18 mouse cellular contexts compared by ENCODE assay signal in genomic region chr4:143348678-143349077, GRCm38 (mm10). TPM values are rescaled to one million over a fixed set of nuclear protein-coding genes. Genes with fewer than 3 reads are reported as not detected.
DNase-seq lines count a peak whose midpoint lies in the region; ATAC-seq and TF ChIP-seq lines count a peak whose summit lies in the region.
"Had no signal": no experiment of that assay in that cellular context is flagged by ENCODE, and none has a peak within 500 bp of the region (broad histone marks: within the 10 kb centered on the region; RNA-seq: fewer than 3 reads in every experiment).

No protein-coding gene starts in this region.

- no peak for TF ChIP-seq EP300 in heart, adult 2 months (IDR thresholded peaks at IDR 0.05; ENCODE audit: insufficient read depth, low read depth, low read length)

- DNase-seq in heart, adult 2 months = no peak
- DNase-seq in right cerebral cortex, postnatal 10 days (ENCODE audit: low spot score in 2 of 2) = peak; percentile 37 to 39
- DNase-seq in right cerebral cortex, postnatal 36 days (ENCODE audit: low spot score in 2 of 2) = no peak
- peak; percentile 77 for DNase-seq in gastrocnemius, postnatal 25 days
- DNase-seq in thymus, adult 2 months = no peak
- no peak for DNase-seq in right cerebral cortex, postnatal 25 days
- DNase-seq: kidney, adult 18-20 months; kidney, postnatal 36 days; liver; lung, adult 2 months had no signal

- H3K9me3 ChIP-seq in heart, embryonic 13.5 days = no peaks in the 10 kb centered on the region
- H3K9me3 ChIP-seq: embryonic facial prominence, embryonic 15.5 days; forebrain, embryonic 13.5 days; midbrain, embryonic 15.5 days had no signal

- TF ChIP-seq CTCF in heart, adult 2 months (IDR thresholded peaks at IDR 0.05) = no peak
- TF ChIP-seq CTCF in thymus, adult 2 months (IDR thresholded peaks at IDR 0.05; ENCODE audit: borderline replicate concordance, control insufficient read depth, extremely low read depth, insufficient read depth, low read length, poor library complexity) = no peak

- H3K4me2 ChIP-seq in heart, embryonic 13.5 days = peak overlapping the region; percentile 98

- ATAC-seq in heart, embryonic 13.5 days (ENCODE audit: extremely low read depth, insufficient number of reproducible peaks, low FRiP score, low TSS enrichment) = no peak
- ATAC-seq: forebrain, embryonic 13.5 days had no signal

- TF ChIP-seq POLR2A in heart, adult 2 months (IDR thresholded peaks at IDR 0.05; ENCODE audit: insufficient read depth, low read depth, low read length) = no peak
- no peak for TF ChIP-seq POLR2A in thymus, adult 2 months (IDR thresholded peaks at IDR 0.05; ENCODE audit: control insufficient read depth, extremely low read depth, insufficient read depth, low read length, poor library complexity)

- H3K36me3 ChIP-seq in heart, embryonic 13.5 days = no peaks in the 10 kb centered on the region
- H3K36me3 ChIP-seq in heart, adult 2 months (ENCODE audit: control insufficient read depth, insufficient read depth, low read length) = no peaks in the 10 kb centered on the region
- H3K36me3 ChIP-seq in thymus, adult 2 months (ENCODE audit: control insufficient read depth, insufficient read depth, low read length) = no peaks in the 10 kb centered on the region
- H3K36me3 ChIP-seq: embryonic facial prominence, embryonic 15.5 days; midbrain, embryonic 15.5 days had no signal

- H3K27ac ChIP-seq in heart, embryonic 13.5 days (replicated peaks) = no peak overlapping the region
- H3K27ac ChIP-seq in heart, adult 2 months = no peak overlapping the region
- H3K27ac ChIP-seq in thymus, adult 2 months (ENCODE audit: control insufficient read depth, insufficient read depth, low read length) = no peak overlapping the region
- H3K27ac ChIP-seq: embryonic facial prominence, embryonic 15.5 days; forebrain, embryonic 13.5 days; hindbrain, embryonic 14.5 days; midbrain, embryonic 15.5 days had no signal

- H3K4me3 ChIP-seq in heart, embryonic 13.5 days = no peak overlapping the region
- no peak overlapping the region for H3K4me3 ChIP-seq in heart, adult 2 months
- no peak overlapping the region for H3K4me3 ChIP-seq in thymus, adult 2 months (ENCODE audit: control insufficient read depth, insufficient read depth, low read length)

- H3K9ac ChIP-seq in heart, embryonic 13.5 days = no peak overlapping the region
- no peak overlapping the region for H3K9ac ChIP-seq in heart, adult 2 months (ENCODE audit: low read depth, low read length)
- H3K9ac ChIP-seq: embryonic facial prominence, embryonic 15.5 days; midbrain, embryonic 15.5 days had no signal

- H3K4me1 ChIP-seq in heart, embryonic 13.5 days = peaks cover 23% of the 10 kb centered on the region
- H3K4me1 ChIP-seq in heart, adult 2 months (ENCODE audit: control insufficient read depth, insufficient read depth, low read length) = no peaks in the 10 kb centered on the region
- H3K4me1 ChIP-seq in thymus, adult 2 months (replicated peaks; ENCODE audit: control insufficient read depth, insufficient read depth, low read length) = no peaks in the 10 kb centered on the region

- peaks cover 64% of the 10 kb centered on the region for H3K27me3 ChIP-seq in heart, embryonic 13.5 days (replicated peaks)
- H3K27me3 ChIP-seq in heart, adult 2 months (ENCODE audit: control insufficient read depth, insufficient read depth, low read length) = peaks cover 5% of the 10 kb centered on the region
- peaks cover 5% of the 10 kb centered on the region; the same call in 1 of the 2 replicates for H3K27me3 ChIP-seq in thymus, adult 2 months (ENCODE audit: control insufficient read depth, insufficient read depth, low read length)

- intact Hi-C loops in heart, adult 2 months (cut with DNase I) = no loop called here

- 15% methylated on average over 5 of the region's 5 CpGs for whole genome bisulfite sequencing in heart, embryonic 13.5 days
- WGBS in heart, adult 2 months = 15% methylated on average over 5 of the region's 5 CpGs
- 33% methylated on average over 5 of the region's 5 CpGs for WGBS in thymus, adult 2 months

- H3K79me2 ChIP-seq in heart, adult 2 months (replicated peaks; ENCODE audit: control insufficient read depth, insufficient read depth, low read length) = no peaks in the 10 kb centered on the region

RNA-seq across cellular contexts. Expression of gene Lrrc38, which starts 0.9 kb away (rescaled TPM):
- 0.17 and 0.40 TPM in 2 replicates for polyA plus RNA-seq in heart, embryonic 13.5 days (2015; fragmentation: Nextera tagmentation; extraction: Ambion mirVana)
- total RNA-seq in heart, adult 2 months (2021) = not detected
- polyA plus RNA-seq in heart, adult 2 months (2012; rRNA removed) = 0.47 and 1.8 TPM in 2 replicates
- 10 to 100 TPM; 22.7 to 26.8 TPM for total RNA-seq in gastrocnemius, postnatal 25 days (2021)
- polyA plus RNA-seq in thymus, adult 2 months (2012; rRNA removed) = 0.11 and 0.19 TPM in 2 replicates
- total RNA-seq: megakaryocyte progenitor cell, adult 5-6 weeks had no signal
- polyA plus RNA-seq: forebrain, embryonic 13.5 days had no signal

RNA-seq across cellular contexts. Expression of gene Pramel1, which starts 45.5 kb away (rescaled TPM):
- not detected in 2 replicates for polyA plus RNA-seq in heart, embryonic 13.5 days (2015; fragmentation: Nextera tagmentation; extraction: Ambion mirVana)
- not detected for total RNA-seq in heart, adult 2 months (2021)
- not detected in 2 replicates for polyA plus RNA-seq in heart, adult 2 months (2012; rRNA removed)
- total RNA-seq in gastrocnemius, postnatal 25 days (2021) = not detected
- polyA plus RNA-seq in thymus, adult 2 months (2012; rRNA removed) = not detected in 2 replicates
- total RNA-seq: layer of hippocampus, postnatal 36 days; megakaryocyte progenitor cell, adult 5-6 weeks had no signal
- polyA plus RNA-seq: embryonic facial prominence, embryonic 15.5 days; forebrain, embryonic 13.5 days; hindbrain, embryonic 14.5 days; lung, adult 2 months; midbrain, embryonic 15.5 days; neural tube, embryonic 14.5 days had no signal

RNA-seq across cellular contexts. Expression of gene Pdpn, which starts 49.3 kb away (rescaled TPM):
- polyA plus RNA-seq in heart, embryonic 13.5 days (2015; fragmentation: Nextera tagmentation; extraction: Ambion mirVana) = 25.4 and 28.0 TPM in 2 replicates
- total RNA-seq in heart, adult 2 months (2021) = 1 to 10 TPM; 5.8 TPM
- polyA plus RNA-seq in heart, adult 2 months (2012; rRNA removed) = 2.7 and 5.0 TPM in 2 replicates
- total RNA-seq in gastrocnemius, postnatal 25 days (2021) = 10 to 100 TPM in 1 of 2 experiments, 1 to 10 TPM in 1; 9.5 to 11.5 TPM
- 2.1 and 2.2 TPM in 2 replicates for polyA plus RNA-seq in thymus, adult 2 months (2012; rRNA removed)
- total RNA-seq: megakaryocyte progenitor cell, adult 5-6 weeks had no signal

Comparison
In these comparisons a context has a peak if more than half of its experiments do, and no peak if none do; other contexts are left out.
1. DNase-seq: peak in right cerebral cortex, postnatal 10 days (2 of 2) and gastrocnemius, postnatal 25 days (single experiment); none in heart, adult 2 months (0 of 2), right cerebral cortex, postnatal 36 days (0 of 2), thymus, adult 2 months (single experiment) and right cerebral cortex, postnatal 25 days (single experiment).